Mouse (Mus musculus) limb, embryonic 11.5 days (tissue): ENCODE results near the gene Rerg. TPM values are rescaled to one million over a fixed set of nuclear protein-coding genes. Genes with fewer than 3 reads are reported as not detected.
A peak's percentile ranks its signal among the peaks of the same experiment; 100 is the strongest.

Experiments
- ATAC-seq: fragments of 200-750 bp; cut with Nextera tagmentation; 2 replicates; pipeline ENCODE4 v1.8.0; 2017; ENCODE audit warnings: low read depth; ENCODE audit not compliant: insufficient number of reproducible peaks, low FRiP score, low TSS enrichment
- DNase-seq: peaks from one replicate; pipeline ENCODE4 v3.0.0-alpha.2; 2015; ENCODE audit warnings: low spot score
- H3K27ac ChIP-seq: fragments of 300-500 bp; sonication (generic); replicated peaks from 2 replicates; pipeline ENCODE4 v1.5.1; 2014; ENCODE audit warnings: low read depth, mild to moderate bottlenecking, low read length
- H3K27me3 ChIP-seq: fragments of 300-500 bp; sonication (generic); 2 replicates; pipeline ENCODE4 v1.6.1; 2014; ENCODE audit warnings: mild to moderate bottlenecking, low read length, mixed read lengths; ENCODE audit not compliant: control insufficient read depth, insufficient read depth
- H3K36me3 ChIP-seq: fragments of 300-500 bp; sonication (generic); 2 replicates; pipeline ENCODE4 v1.6.1; 2014; ENCODE audit warnings: mild to moderate bottlenecking, low read length, moderate library complexity, mixed read lengths; ENCODE audit not compliant: control insufficient read depth, insufficient read depth
- H3K4me1 ChIP-seq: fragments of 300-500 bp; sonication (generic); 2 replicates; pipeline ENCODE4 v1.6.1; 2014; ENCODE audit warnings: low read length, mixed read lengths; ENCODE audit not compliant: control insufficient read depth, insufficient read depth
- H3K4me2 ChIP-seq: fragments of 300-500 bp; sonication (generic); 2 replicates; pipeline ENCODE4 v1.6.1; 2014; ENCODE audit warnings: low read depth, mild to moderate bottlenecking, moderate library complexity; ENCODE audit not compliant: severe bottlenecking
- H3K4me3 ChIP-seq: fragments of 300-500 bp; sonication (generic); 2 replicates; pipeline ENCODE4 v1.5.1; 2014; ENCODE audit warnings: low read depth, low read length
- H3K9ac ChIP-seq: fragments of 300-500 bp; sonication (generic); 2 replicates; pipeline ENCODE4 v1.6.1; 2014; ENCODE audit warnings: mild to moderate bottlenecking, low read length
- H3K9me3 ChIP-seq: fragments of 300-500 bp; sonication (generic); 2 replicates; pipeline ENCODE4 v1.6.1; 2016; ENCODE audit warnings: low read length; ENCODE audit not compliant: control insufficient read depth
- WGBS: fragments of 180-500 bp; shearing (Covaris S2); extraction: QIAGEN DNeasy Blood & Tissue Kit; methylation state at CpG from one replicate; pipeline ENCODE4 v1.1.7; 2014; 5-methylcytosine and 5-hydroxymethylcytosine counted together
- polyA plus RNA-seq: library from polyadenylated mRNA; unstranded; fragments of >200 nt; fragmentation: Nextera tagmentation; extraction: Ambion mirVana; gene quantifications from 2 replicates; pipeline ENCODE4 v1.2.1, GENCODE M21; 2014

Rerg gene
- polyA plus RNA-seq, 1 experiment from 2014 or later: 1.3 TPM

GRCm38 (mm10) chr6:137144958-137145535, 25.2 kb downstream of the Rerg start:
- Histone ChIP-seq H3K4me3 (no peak overlapping the region), H3K4me1 (no peaks in the 10 kb centered on the region), H3K9ac (no peak overlapping the region), H3K9me3 (no peaks in the 10 kb centered on the region), H3K27me3 (no peaks in the 10 kb centered on the region), H3K4me2 (no peak overlapping the region), H3K27ac (no peak overlapping the region), H3K36me3 (no peaks in the 10 kb centered on the region)
- ATAC-seq: no peak
- DNase-seq: no peak
- WGBS: 68% methylated on average over 11 of the region's 11 CpGs

DNA sequence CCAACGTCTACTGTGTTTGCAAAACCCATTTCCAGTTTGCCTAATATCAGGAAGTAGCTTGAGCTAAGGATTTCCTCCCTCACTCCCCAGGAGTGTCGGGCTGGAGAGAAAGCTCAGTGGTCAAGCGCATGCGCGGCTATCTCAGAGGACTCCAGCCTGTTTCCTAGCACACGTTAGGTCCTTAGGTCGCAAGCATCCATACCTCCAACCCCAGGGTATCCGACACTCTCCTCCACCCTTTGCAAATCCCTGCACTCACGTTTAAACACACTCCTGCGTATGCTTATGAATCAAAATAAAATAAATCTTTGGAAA, 25.8 kb downstream of the Rerg start:
- WGBS: 92% methylated on average over 10 of the region's 10 CpGs
- no peaks in the 10 kb centered on the region for H3K27me3 ChIP-seq
- no peaks in the 10 kb centered on the region for H3K9me3 ChIP-seq
- ATAC-seq (no peak), DNase-seq (no peak)
- no peak overlapping the region for H3K4me2 ChIP-seq
- no peaks in the 10 kb centered on the region for H3K4me1 ChIP-seq
- no peak overlapping the region for H3K27ac ChIP-seq
- H3K4me3 ChIP-seq: no peak overlapping the region
- no peaks in the 10 kb centered on the region for H3K36me3 ChIP-seq
- H3K9ac ChIP-seq: no peak overlapping the region

- 80% methylated on average over 7 of the region's 7 CpGs for WGBS
- no peaks in the 10 kb centered on the region for H3K9me3 ChIP-seq
- no peak overlapping the region for H3K27ac ChIP-seq
- no peaks in the 10 kb centered on the region for H3K27me3 ChIP-seq
- H3K9ac ChIP-seq: no peak overlapping the region
- no peaks in the 10 kb centered on the region for H3K36me3 ChIP-seq
- DNase-seq (no peak), ATAC-seq (no peak)
- H3K4me1 ChIP-seq: no peaks in the 10 kb centered on the region
- H3K4me2 ChIP-seq: no peak overlapping the region
- no peak overlapping the region for H3K4me3 ChIP-seq
These were observed 26.3 kb downstream of the Rerg start for GRCm38 (mm10) chr6:137143818-137144525.

GRCm38 (mm10) chr6:137142796-137143195, 27.5 kb downstream of the Rerg start:
- H3K4me1 ChIP-seq: no peaks in the 10 kb centered on the region
- peak overlapping the region; percentile 15; the same call in 1 of the 2 replicates for H3K4me3 ChIP-seq
- H3K27me3 ChIP-seq: no peaks in the 10 kb centered on the region
- peak overlapping the region; percentile 37; the same call in 1 of the 2 replicates for H3K9ac ChIP-seq
- peak overlapping the region; percentile 46 for H3K4me2 ChIP-seq
- WGBS: 0% methylated on average over 8 of the region's 11 CpGs
- no peaks in the 10 kb centered on the region for H3K36me3 ChIP-seq
- ATAC-seq (peak; percentile 53; the same call in 1 of the 2 replicates), DNase-seq (peak; percentile 53)
- H3K9me3 ChIP-seq: no peaks in the 10 kb centered on the region
- 0 out of 2 replicates have a peak overlapping the region, but pooled peaks have one; percentile 47 for H3K27ac ChIP-seq

DNA sequence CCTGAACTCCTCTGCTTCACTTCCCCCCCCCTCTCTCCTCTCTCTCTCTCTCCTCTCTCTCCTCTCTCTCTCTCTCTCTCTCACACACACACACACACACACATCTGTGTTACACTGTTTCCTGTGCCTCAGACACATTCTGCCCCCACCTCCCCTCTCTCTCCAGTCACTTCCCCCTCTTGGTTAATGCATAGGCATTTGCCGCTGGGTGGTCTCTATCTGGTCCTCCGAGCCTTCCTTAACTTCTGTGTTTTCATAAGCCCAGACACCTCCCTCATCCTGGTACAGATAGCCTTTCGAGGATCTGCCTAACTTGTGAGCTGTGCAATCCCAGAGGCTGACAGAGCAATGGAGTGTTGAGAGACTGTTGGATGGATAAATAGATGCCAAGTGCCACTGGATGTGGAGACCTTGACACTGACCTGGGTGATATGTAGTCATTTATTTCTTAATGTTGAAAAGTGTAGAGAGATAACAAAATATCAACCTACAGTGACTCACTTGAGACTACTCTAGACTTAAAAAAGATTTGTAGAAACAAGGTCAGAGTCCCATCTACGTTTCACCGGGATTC, 29.0 kb downstream of the Rerg start:
- no peaks in the 10 kb centered on the region for H3K4me1 ChIP-seq
- ATAC-seq (no peak), DNase-seq (no peak)
- H3K4me2 ChIP-seq: no peak overlapping the region
- no peaks in the 10 kb centered on the region for H3K36me3 ChIP-seq
- H3K27ac ChIP-seq: no peak overlapping the region
- 59% methylated on average over 5 of the region's 5 CpGs for WGBS
- H3K4me3 ChIP-seq: no peak overlapping the region
- H3K9ac ChIP-seq: no peak overlapping the region
- no peaks in the 10 kb centered on the region for H3K9me3 ChIP-seq
- H3K27me3 ChIP-seq: no peaks in the 10 kb centered on the region

DNA sequence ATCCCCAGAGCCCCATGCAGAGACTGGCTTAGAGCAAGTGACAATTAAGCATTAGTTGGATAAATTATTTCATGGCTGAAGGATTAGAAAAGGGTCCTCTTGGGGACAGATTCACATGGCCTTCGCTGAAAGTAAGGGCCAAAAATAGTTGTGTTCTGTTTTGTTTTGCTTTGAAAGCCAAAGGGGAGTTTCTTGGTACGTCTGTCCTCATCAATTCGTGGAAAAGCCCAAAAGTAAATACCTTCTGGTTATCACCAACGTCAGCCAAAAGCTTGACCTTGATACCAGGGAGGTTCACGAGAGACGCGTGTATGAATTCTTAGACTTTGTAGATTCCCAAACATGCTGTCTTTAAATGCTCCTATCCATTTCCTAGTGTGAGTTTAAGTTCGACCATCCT, 31.5 kb downstream of the Rerg start:
- ATAC-seq: no peak
- Histone ChIP-seq H3K4me1 (no peaks in the 10 kb centered on the region), H3K4me3 (no peak overlapping the region), H3K27ac (no peak overlapping the region), H3K9me3 (no peaks in the 10 kb centered on the region), H3K36me3 (no peaks in the 10 kb centered on the region), H3K9ac (no peak overlapping the region), H3K4me2 (no peak overlapping the region), H3K27me3 (no peaks in the 10 kb centered on the region)
- DNase-seq: no peak
- 83% methylated on average over 8 of the region's 8 CpGs for WGBS

- no peak overlapping the region for H3K9ac ChIP-seq
- H3K36me3 ChIP-seq: no peaks in the 10 kb centered on the region
- no peaks in the 10 kb centered on the region for H3K9me3 ChIP-seq
- no peaks in the 10 kb centered on the region for H3K27me3 ChIP-seq
- H3K4me1 ChIP-seq: no peaks in the 10 kb centered on the region
- H3K4me2 ChIP-seq: no peak overlapping the region
- no peak for ATAC-seq
- H3K4me3 ChIP-seq: no peak overlapping the region
- WGBS: 16% methylated on average over 3 of the region's 3 CpGs
- no peak for DNase-seq
- no peak overlapping the region for H3K27ac ChIP-seq
These were observed 31.9 kb downstream of the Rerg start for GRCm38 (mm10) chr6:137138391-137138790.

DNA sequence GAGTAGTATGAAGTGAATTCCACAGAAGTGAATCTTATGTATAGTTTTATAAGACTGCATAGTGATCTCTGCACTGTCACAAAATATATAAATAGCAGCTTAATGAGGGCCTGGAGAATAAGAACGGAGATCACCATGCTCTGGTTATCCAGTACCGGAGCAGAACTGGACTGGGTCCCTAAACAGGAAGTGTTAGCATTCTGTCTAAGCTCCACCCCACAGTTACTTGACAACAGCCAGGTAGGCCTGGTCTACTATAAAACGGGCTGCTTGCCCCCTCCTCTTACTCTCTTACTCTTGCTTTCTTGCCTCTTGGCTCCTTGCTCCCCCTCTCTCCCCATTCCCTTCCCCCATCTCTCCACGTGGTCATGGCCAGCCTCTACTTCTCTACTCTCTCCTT, 33.9 kb downstream of the Rerg start:
- Histone ChIP-seq H3K27me3 (no peaks in the 10 kb centered on the region), H3K4me2 (no peak overlapping the region), H3K4me1 (no peaks in the 10 kb centered on the region), H3K9ac (no peak overlapping the region), H3K27ac (no peak overlapping the region), H3K4me3 (no peak overlapping the region), H3K36me3 (no peaks in the 10 kb centered on the region), H3K9me3 (no peaks in the 10 kb centered on the region)
- DNase-seq (no peak), ATAC-seq (no peak)
- 75% methylated on average over 4 of the region's 4 CpGs for WGBS
